Mouse (Mus musculus) bone marrow macrophage, adult 2 months (primary cell): ENCODE data around the gene Smtnl2. TPM values are rescaled to one million over a fixed set of nuclear protein-coding genes. Genes with fewer than 3 reads are reported as not detected.
"Not testable (repeated sequence)": the region's sequence is repeated elsewhere in the genome, so short reads cannot be mapped to it uniquely, and the experiment has no call there.

Source experiments
- H3K27ac ChIP-seq: 2 replicates; pipeline ENCODE4 v1.5.1; 2012; ENCODE audit warnings: low read depth, low read length; ENCODE audit not compliant: insufficient read depth
- H3K4me1 ChIP-seq: 2 replicates; pipeline ENCODE4 v1.6.1; 2012; ENCODE audit warnings: low read length; ENCODE audit not compliant: control insufficient read depth, insufficient read depth
- H3K4me3 ChIP-seq: 2 replicates; pipeline ENCODE4 v1.5.1; 2012; ENCODE audit warnings: mild to moderate bottlenecking, low read length, moderate library complexity; ENCODE audit not compliant: insufficient read depth
- CTCF ChIP-seq: IDR thresholded peaks from 2 replicates; pipeline ENCODE4 v1.5.1; 2012; ENCODE audit warnings: low read depth, mild to moderate bottlenecking, low read length, moderate library complexity
- POLR2A ChIP-seq: IDR thresholded peaks from 2 replicates; pipeline ENCODE4 v1.6.1; 2012; ENCODE audit warnings: mild to moderate bottlenecking, low read depth, low read length, borderline replicate concordance
- polyA plus RNA-seq: library from polyadenylated mRNA; stranded (reverse); fragments of >200 nt; gene quantifications from 2 replicates; pipeline ENCODE4 v1.2.4, GENCODE M21; 2012; ENCODE audit not compliant: missing spikeins, insufficient read depth, insufficient read length

The Smtnl2 gene
- polyA plus RNA-seq, 1 experiment = not detected

DNA sequence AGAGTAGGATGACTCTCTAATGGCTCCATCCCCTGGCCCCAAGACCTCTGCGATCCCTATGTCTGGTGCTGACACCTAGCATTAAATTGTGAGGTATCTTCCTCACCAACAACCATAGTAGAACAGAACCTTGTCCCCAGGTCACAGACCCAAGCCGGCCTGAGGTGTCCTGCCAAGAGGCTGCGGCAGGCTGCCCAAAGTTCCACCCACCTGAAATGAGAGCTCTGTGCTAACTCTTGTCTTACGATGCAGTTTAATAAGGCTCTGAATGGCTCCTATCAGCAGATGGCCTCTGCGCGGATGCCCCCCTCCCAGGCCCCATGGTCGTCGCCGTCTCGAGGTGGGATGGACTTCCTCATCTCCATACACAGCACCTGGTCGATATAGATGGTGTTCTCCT lies 67.0 kb downstream of the Smtnl2 start:
- Histone ChIP-seq H3K4me1 (no peaks in the 10 kb centered on the region), H3K27ac (no peak overlapping the region), H3K4me3 (no peak overlapping the region)
- TF ChIP-seq POLR2A = no peak
- TF ChIP-seq CTCF = no peak

GRCm38 (mm10) chr11:72343904-72344303 lies 67.6 kb downstream of the Smtnl2 start:
- Histone ChIP-seq H3K4me1 (no peaks in the 10 kb centered on the region), H3K4me3 (no peak overlapping the region), H3K27ac (no peak overlapping the region)
- TF ChIP-seq CTCF = peak; percentile 56; the same call in 1 of the 2 replicates
- no peak for TF ChIP-seq POLR2A

DNA sequence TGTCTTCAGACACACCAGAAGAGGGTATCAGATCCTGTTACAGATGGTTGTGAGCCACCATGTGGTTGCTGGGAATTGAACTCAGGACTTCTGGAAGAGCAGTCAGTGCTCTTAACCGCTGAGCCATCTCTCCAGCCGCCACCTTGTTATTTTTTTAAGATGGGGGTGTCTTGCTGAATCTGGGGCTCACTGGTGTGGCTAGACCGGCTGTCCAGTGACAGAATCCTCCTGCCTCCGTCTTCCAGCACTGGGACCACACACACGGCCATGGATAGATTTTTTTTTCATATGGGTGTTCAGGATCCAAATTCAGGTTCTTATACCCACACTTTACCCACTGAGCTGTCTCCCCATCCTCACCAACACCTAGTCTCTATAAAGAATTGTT lies 68.3 kb downstream of the Smtnl2 start:
- H3K27ac ChIP-seq, H3K4me3 ChIP-seq, H3K4me1 ChIP-seq: not testable (repeated sequence)

GRCm38 (mm10) chr11:72342549-72343237 lies 68.8 kb downstream of the Smtnl2 start:
- Histone ChIP-seq H3K4me3 (no peak overlapping the region), H3K27ac (no peak overlapping the region), H3K4me1 (no peaks in the 10 kb centered on the region)
- TF ChIP-seq CTCF (peak; percentile 61), POLR2A (no peak)

GRCm38 (mm10) chr11:72339716-72340115 lies 71.8 kb downstream of the Smtnl2 start:
- no peaks in the 10 kb centered on the region for H3K4me1 ChIP-seq
- TF ChIP-seq POLR2A = no peak
- no peak for TF ChIP-seq CTCF
- no peak overlapping the region for H3K4me3 ChIP-seq

More at GRCm38 (mm10) chr11:72339716-72340115, 71.8 kb downstream of the Smtnl2 start:
- H3K27ac ChIP-seq = no peak overlapping the region

Other genes starting within 250 kb of the Smtnl2 start
- 0.31 and 1.0 TPM in 2 replicates for gene Gm43951, start 204.9 kb downstream of the Smtnl2 start, polyA plus RNA-seq
- gene 4933427D14Rik, start 204.3 kb downstream of the Smtnl2 start, polyA plus RNA-seq = 5.8 and 7.1 TPM in 2 replicates
- gene Txndc17, start 204.2 kb downstream of the Smtnl2 start, polyA plus RNA-seq = 165 and 168 TPM in 2 replicates
- gene Med31, start 196.1 kb downstream of the Smtnl2 start, polyA plus RNA-seq = 10.0 and 11.0 TPM in 2 replicates
- not detected in 2 replicates for gene Slc13a5, start 144.5 kb downstream of the Smtnl2 start, polyA plus RNA-seq
- 135 and 148 TPM in 2 replicates for gene Xaf1, start 110.1 kb downstream of the Smtnl2 start, polyA plus RNA-seq
- 0.47 TPM in 1 of 2 replicates, not detected in the other for gene Fbxo39, start 97.3 kb downstream of the Smtnl2 start, polyA plus RNA-seq
- not detected in 2 replicates for gene Tekt1, start 49.3 kb downstream of the Smtnl2 start, polyA plus RNA-seq
- gene Ggt6, start 23.8 kb upstream of the Smtnl2 start, polyA plus RNA-seq = not detected in 2 replicates
- 30.6 and 35.7 TPM in 2 replicates for gene Mybbp1a, start 29.6 kb upstream of the Smtnl2 start, polyA plus RNA-seq
- gene Spns2, start 78.2 kb upstream of the Smtnl2 start, polyA plus RNA-seq = not detected in 2 replicates
- 0.40 and 0.68 TPM in 2 replicates for gene Spns3, start 138.8 kb upstream of the Smtnl2 start, polyA plus RNA-seq
- 20.2 and 24.1 TPM in 2 replicates for gene Ube2g1, start 195.6 kb upstream of the Smtnl2 start, polyA plus RNA-seq